Mouse (Mus musculus) adrenal gland (tissue): ENCODE data around the gene Clrn1.
"Not testable (repeated sequence)": the region's sequence is repeated elsewhere in the genome, so short reads cannot be mapped to it uniquely, and the experiment has no call there.

Source experiments
- intact Hi-C: fragments of 180-260 bp; cut with DNase I; formaldehyde crosslinking; loops from one replicate; pipeline ENCODE4 v1.15.1; 2025
- long read RNA-seq, 2 experiments: library from polyadenylated mRNA; unstranded; transcript quantifications; one replicate each; pipeline ENCODE4 v2.0.0; 2020; ENCODE audit warnings: borderline replicate concordance in 1 of 2; ENCODE audit not compliant: insufficient replicate concordance in 1 of 2

The Clrn1 gene
- long read RNA-seq, experiment 1 = 0 reads
- long read RNA-seq, experiment 2 = 0 reads

- intact Hi-C loops = no loop called here
Measured at GRCm38 (mm10) chr3:58884801-58885573, at the start of gene Clrn1. Gene Clrn1, minus strand, starts transcription at chr3:58885340.

GRCm38 (mm10) chr3:58924027-58924426 lies 38.9 kb upstream of the Clrn1 start:
- intact Hi-C loops = no loop called here

GRCm38 (mm10) chr3:58923140-58923539 lies 38.0 kb upstream of the Clrn1 start:
- intact Hi-C loops = no loop called here

GRCm38 (mm10) chr3:58922636-58923035 lies 37.5 kb upstream of the Clrn1 start:
- intact Hi-C loops = no loop called here

- intact Hi-C loops = no loop called here
Measured at GRCm38 (mm10) chr3:58921316-58921715, 36.2 kb upstream of the Clrn1 start.

- intact Hi-C loops = no loop called here
Measured at GRCm38 (mm10) chr3:58904656-58905055, 19.5 kb upstream of the Clrn1 start.

GRCm38 (mm10) chr3:58902051-58902758 lies 17.1 kb upstream of the Clrn1 start:
- intact Hi-C loops = no loop called here

- intact Hi-C loops = no loop called here
Measured at GRCm38 (mm10) chr3:58895131-58895530, 10.0 kb upstream of the Clrn1 start.

GRCm38 (mm10) chr3:58894529-58894928 lies 9.4 kb upstream of the Clrn1 start:
- intact Hi-C loops = no loop called here

- intact Hi-C loops = no loop called here
Measured at GRCm38 (mm10) chr3:58889670-58890069, 4.5 kb upstream of the Clrn1 start.

- intact Hi-C loops = no loop called here
Measured at GRCm38 (mm10) chr3:58888131-58888715, 3.1 kb upstream of the Clrn1 start.

- intact Hi-C loops = no loop called here
Measured at GRCm38 (mm10) chr3:58887719-58888118, 2.6 kb upstream of the Clrn1 start.

- intact Hi-C loops = no loop called here
Measured at GRCm38 (mm10) chr3:58883511-58883907, 1.6 kb downstream of the Clrn1 start.

GRCm38 (mm10) chr3:58882878-58883510 lies 2.1 kb downstream of the Clrn1 start:
- intact Hi-C loops = no loop called here

GRCm38 (mm10) chr3:58881016-58881415 lies 4.1 kb downstream of the Clrn1 start:
- intact Hi-C loops = no loop called here

GRCm38 (mm10) chr3:58880181-58880580 lies 5.0 kb downstream of the Clrn1 start:
- intact Hi-C loops = no loop called here

- intact Hi-C loops = not testable (repeated sequence)
Measured at GRCm38 (mm10) chr3:58871882-58872281, 13.3 kb downstream of the Clrn1 start.

- intact Hi-C loops = no loop called here
Measured at GRCm38 (mm10) chr3:58865690-58866089, 19.4 kb downstream of the Clrn1 start.

GRCm38 (mm10) chr3:58862976-58863375 lies 22.2 kb downstream of the Clrn1 start:
- intact Hi-C loops = no loop called here

GRCm38 (mm10) chr3:58843415-58843814 lies 41.7 kb downstream of the Clrn1 start:
- intact Hi-C loops = loop anchor here (5.0 to 10.0 kb wide), 2 partner anchors 139 to 211 kb away; no protein-coding TSS in a partner anchor

- intact Hi-C loops = no loop called here
Measured at GRCm38 (mm10) chr3:58833442-58834160, 51.5 kb downstream of the Clrn1 start.
